Mouse (Mus musculus) limb, embryonic 11.5 days (tissue): ENCODE measurements around the gene Tmc4. TPM values are rescaled to one million over a fixed set of nuclear protein-coding genes. Genes with fewer than 3 reads are reported as not detected.
"Not testable (repeated sequence)": the region's sequence is repeated elsewhere in the genome, so short reads cannot be mapped to it uniquely, and the experiment has no call there.

ENCODE experiments used
- ATAC-seq: fragments of 200-750 bp; cut with Nextera tagmentation; 2 replicates; pipeline ENCODE4 v1.8.0; 2017; ENCODE audit warnings: low read depth; ENCODE audit not compliant: insufficient number of reproducible peaks, low FRiP score, low TSS enrichment
- DNase-seq: peaks from one replicate; pipeline ENCODE4 v3.0.0-alpha.2; 2015; ENCODE audit warnings: low spot score
- H3K27ac ChIP-seq: fragments of 300-500 bp; sonication (generic); replicated peaks from 2 replicates; pipeline ENCODE4 v1.5.1; 2014; ENCODE audit warnings: low read depth, mild to moderate bottlenecking, low read length
- H3K27me3 ChIP-seq: fragments of 300-500 bp; sonication (generic); 2 replicates; pipeline ENCODE4 v1.6.1; 2014; ENCODE audit warnings: mild to moderate bottlenecking, low read length, mixed read lengths; ENCODE audit not compliant: control insufficient read depth, insufficient read depth
- H3K36me3 ChIP-seq: fragments of 300-500 bp; sonication (generic); 2 replicates; pipeline ENCODE4 v1.6.1; 2014; ENCODE audit warnings: mild to moderate bottlenecking, low read length, moderate library complexity, mixed read lengths; ENCODE audit not compliant: control insufficient read depth, insufficient read depth
- H3K4me1 ChIP-seq: fragments of 300-500 bp; sonication (generic); 2 replicates; pipeline ENCODE4 v1.6.1; 2014; ENCODE audit warnings: low read length, mixed read lengths; ENCODE audit not compliant: control insufficient read depth, insufficient read depth
- H3K4me2 ChIP-seq: fragments of 300-500 bp; sonication (generic); 2 replicates; pipeline ENCODE4 v1.6.1; 2014; ENCODE audit warnings: low read depth, mild to moderate bottlenecking, moderate library complexity; ENCODE audit not compliant: severe bottlenecking
- H3K4me3 ChIP-seq: fragments of 300-500 bp; sonication (generic); 2 replicates; pipeline ENCODE4 v1.5.1; 2014; ENCODE audit warnings: low read depth, low read length
- H3K9ac ChIP-seq: fragments of 300-500 bp; sonication (generic); 2 replicates; pipeline ENCODE4 v1.6.1; 2014; ENCODE audit warnings: mild to moderate bottlenecking, low read length
- H3K9me3 ChIP-seq: fragments of 300-500 bp; sonication (generic); 2 replicates; pipeline ENCODE4 v1.6.1; 2016; ENCODE audit warnings: low read length; ENCODE audit not compliant: control insufficient read depth
- WGBS: fragments of 180-500 bp; shearing (Covaris S2); extraction: QIAGEN DNeasy Blood & Tissue Kit; methylation state at CpG from one replicate; pipeline ENCODE4 v1.1.7; 2014; 5-methylcytosine and 5-hydroxymethylcytosine counted together
- polyA plus RNA-seq: library from polyadenylated mRNA; unstranded; fragments of >200 nt; fragmentation: Nextera tagmentation; extraction: Ambion mirVana; gene quantifications from 2 replicates; pipeline ENCODE4 v1.2.1, GENCODE M21; 2014

The Tmc4 gene
- polyA plus RNA-seq, result 3.6 and 4.2 TPM in 2 replicates

GRCm38 (mm10) chr7:3677342-3677741 lies at the start of gene Tmc4:
Gene Tmc4 (minus strand): TSS chr7:3677553.
- ATAC-seq, result no peak
- no peaks in the 10 kb centered on the region for H3K27me3 ChIP-seq
- WGBS, result 47% methylated on average over 9 of the region's 9 CpGs
- no peak within 1 kb of the TSS for H3K4me2 ChIP-seq
- no peak within 1 kb of the TSS for H3K27ac ChIP-seq
- H3K4me1 ChIP-seq, result no peaks in the 10 kb centered on the region
- H3K9me3 ChIP-seq, result no peaks in the 10 kb centered on the region
- no peak within 1 kb of the TSS for H3K4me3 ChIP-seq
- H3K36me3 ChIP-seq, result no peaks in the 10 kb centered on the region
- H3K9ac ChIP-seq, result no peak within 1 kb of the TSS
- no peak for DNase-seq

- not testable (repeated sequence) for H3K36me3 ChIP-seq, H3K4me3 ChIP-seq, DNase-seq, H3K9ac ChIP-seq, H3K27ac ChIP-seq, H3K4me1 ChIP-seq, H3K9me3 ChIP-seq, H3K27me3 ChIP-seq, H3K4me2 ChIP-seq, ATAC-seq
These were observed 48.1 kb upstream of the Tmc4 start for GRCm38 (mm10) chr7:3725459-3725858.

- H3K27me3 ChIP-seq, H3K4me2 ChIP-seq, H3K36me3 ChIP-seq, H3K9me3 ChIP-seq, DNase-seq, H3K4me3 ChIP-seq, H3K9ac ChIP-seq, H3K4me1 ChIP-seq, H3K27ac ChIP-seq, ATAC-seq: not testable (repeated sequence)
- 0% methylated on average over 1 of the region's 3 CpGs for WGBS
These were observed 42.9 kb upstream of the Tmc4 start, which contains the start of gene Pirb for GRCm38 (mm10) chr7:3720268-3720667. Gene Pirb (minus strand): TSS chr7:3720391.

- DNase-seq, result no peak
- Histone ChIP-seq H3K4me3 (no peak overlapping the region), H3K4me1 (no peaks in the 10 kb centered on the region), H3K36me3 (no peaks in the 10 kb centered on the region), H3K9me3 (no peaks in the 10 kb centered on the region), H3K4me2 (no peak overlapping the region), H3K9ac (no peak overlapping the region), H3K27ac (no peak overlapping the region), H3K27me3 (no peaks in the 10 kb centered on the region)
- WGBS, result 50% methylated on average over 1 of the region's 1 CpGs
- no peak for ATAC-seq
These were observed 37.9 kb upstream of the Tmc4 start for GRCm38 (mm10) chr7:3715249-3715648.

GRCm38 (mm10) chr7:3712264-3712942 lies 35.0 kb upstream of the Tmc4 start:
- 39% methylated on average over 5 of the region's 5 CpGs for WGBS
- no peaks in the 10 kb centered on the region for H3K4me1 ChIP-seq
- no peak overlapping the region for H3K4me3 ChIP-seq
- ATAC-seq (no peak), DNase-seq (no peak)
- no peak overlapping the region for H3K27ac ChIP-seq
- H3K9ac ChIP-seq, result no peak overlapping the region
- H3K27me3 ChIP-seq, result no peaks in the 10 kb centered on the region
- H3K36me3 ChIP-seq, result no peaks in the 10 kb centered on the region
- no peak overlapping the region for H3K4me2 ChIP-seq
- H3K9me3 ChIP-seq, result no peaks in the 10 kb centered on the region

GRCm38 (mm10) chr7:3709000-3709399 lies 31.6 kb upstream of the Tmc4 start:
- no peaks in the 10 kb centered on the region for H3K9me3 ChIP-seq
- peaks cover 3% of the 10 kb centered on the region; the same call in 1 of the 2 replicates for H3K4me1 ChIP-seq
- DNase-seq (peak; percentile 24), ATAC-seq (no peak)
- WGBS, result 87% methylated on average over 1 of the region's 1 CpGs
- H3K4me2 ChIP-seq, result no peak overlapping the region
- no peaks in the 10 kb centered on the region for H3K27me3 ChIP-seq
- H3K4me3 ChIP-seq, result no peak overlapping the region
- H3K27ac ChIP-seq, result no peak overlapping the region
- H3K36me3 ChIP-seq, result peaks cover 14% of the 10 kb centered on the region
- H3K9ac ChIP-seq, result no peak overlapping the region

GRCm38 (mm10) chr7:3708447-3708980 lies 31.2 kb upstream of the Tmc4 start:
- ATAC-seq, H3K27ac ChIP-seq, H3K4me1 ChIP-seq, DNase-seq, H3K27me3 ChIP-seq, H3K9ac ChIP-seq, H3K4me3 ChIP-seq, H3K9me3 ChIP-seq, H3K4me2 ChIP-seq: not testable (repeated sequence)
- peaks cover 14% of the 10 kb centered on the region for H3K36me3 ChIP-seq
- WGBS, result 34% methylated on average over 5 of the region's 5 CpGs

- H3K9me3 ChIP-seq, result no peaks in the 10 kb centered on the region
- ATAC-seq (no peak), DNase-seq (peak; percentile 41)
- H3K4me1 ChIP-seq, result peaks cover 3% of the 10 kb centered on the region; the same call in 1 of the 2 replicates
- no peak overlapping the region for H3K27ac ChIP-seq
- no peaks in the 10 kb centered on the region for H3K27me3 ChIP-seq
- H3K36me3 ChIP-seq, result peaks cover 14% of the 10 kb centered on the region
- H3K4me2 ChIP-seq, result no peak overlapping the region
- no peak overlapping the region for H3K9ac ChIP-seq
- WGBS, result 25% methylated on average over 7 of the region's 7 CpGs
- no peak overlapping the region for H3K4me3 ChIP-seq
These were observed 30.4 kb upstream of the Tmc4 start for GRCm38 (mm10) chr7:3707568-3708413.
